Mouse (Mus musculus) cerebellum, adult 11-12 months (tissue): ENCODE data around the gene Tyrp1.
A peak's percentile ranks its signal among the peaks of the same experiment; 100 is the strongest.

Experiments
- DNase-seq: peaks from one replicate; pipeline ENCODE4 v3.0.0; 2022

Tyrp1 gene

DNA sequence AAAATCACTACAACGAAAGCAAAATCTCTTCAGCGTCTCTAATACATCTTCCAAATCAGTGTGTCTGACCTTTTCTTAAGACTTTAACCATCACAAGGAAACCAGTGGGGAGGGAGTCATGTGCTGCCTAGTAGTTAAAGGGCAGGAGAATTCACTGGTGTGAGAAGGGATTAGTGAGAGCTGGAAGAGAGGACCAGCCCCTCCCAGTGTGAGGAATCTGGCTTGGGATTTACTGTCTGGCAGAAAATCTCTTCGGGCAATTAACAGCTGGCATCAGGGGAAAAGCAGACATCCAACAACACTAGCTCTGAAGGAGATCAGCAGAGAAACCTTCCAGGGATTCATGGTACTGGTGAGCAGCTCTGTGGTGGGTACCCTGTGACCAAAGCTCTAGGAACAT is at the start of gene Tyrp1:
TSS of gene Tyrp1 (plus strand) at position 74 of the 400 bp plus-strand sequence.
- no peak for DNase-seq

GRCm38 (mm10) chr4:80788339-80788738 is 45.6 kb upstream of the Tyrp1 start:
- no peak for DNase-seq

- no peak for DNase-seq
These were observed 14.4 kb upstream of the Tyrp1 start for GRCm38 (mm10) chr4:80819511-80819910.

- no peak for DNase-seq
These were observed 12.0 kb upstream of the Tyrp1 start for GRCm38 (mm10) chr4:80821945-80822344.

DNA sequence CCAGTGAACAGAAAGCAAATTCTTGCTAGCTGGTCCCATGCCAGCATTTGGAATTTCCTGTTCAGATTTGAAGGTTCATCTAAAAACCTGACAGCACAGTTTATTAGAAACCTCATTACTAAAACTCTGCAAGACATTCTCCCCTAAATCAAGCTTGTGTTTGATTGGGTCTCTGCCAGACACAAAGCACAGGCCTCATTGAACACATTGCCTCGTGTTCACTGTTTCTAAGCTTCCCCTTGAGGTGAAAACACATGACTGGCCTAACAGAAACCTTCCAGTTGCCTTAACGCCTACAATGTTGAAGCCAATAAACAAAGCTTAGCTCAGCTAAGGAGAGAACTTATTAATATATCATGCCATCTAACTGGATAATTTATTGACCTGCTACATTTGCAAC is 5.7 kb upstream of the Tyrp1 start:
- no peak for DNase-seq

- DNase-seq, result no peak
These were observed 5.4 kb downstream of the Tyrp1 start for GRCm38 (mm10) chr4:80839317-80839716.

DNA sequence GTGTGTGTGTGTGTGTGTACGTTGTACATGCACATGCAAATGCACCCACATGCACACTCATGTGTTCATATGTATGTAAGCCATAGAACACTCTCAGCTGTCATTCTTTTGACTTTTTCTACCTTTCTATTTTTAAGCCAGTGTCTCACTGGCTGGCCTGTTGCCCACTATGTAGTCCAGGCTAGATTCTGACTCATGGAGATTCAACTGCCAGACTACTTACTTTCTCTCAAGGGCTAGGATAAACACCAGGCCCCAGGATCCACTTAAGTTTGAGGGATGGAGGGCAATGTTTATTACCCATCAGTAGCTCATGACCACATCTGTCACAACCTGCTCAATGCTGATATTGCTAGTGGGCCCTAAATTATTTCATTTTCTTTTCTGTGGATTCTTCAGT is 8.1 kb downstream of the Tyrp1 start:
- DNase-seq, result no peak

DNA sequence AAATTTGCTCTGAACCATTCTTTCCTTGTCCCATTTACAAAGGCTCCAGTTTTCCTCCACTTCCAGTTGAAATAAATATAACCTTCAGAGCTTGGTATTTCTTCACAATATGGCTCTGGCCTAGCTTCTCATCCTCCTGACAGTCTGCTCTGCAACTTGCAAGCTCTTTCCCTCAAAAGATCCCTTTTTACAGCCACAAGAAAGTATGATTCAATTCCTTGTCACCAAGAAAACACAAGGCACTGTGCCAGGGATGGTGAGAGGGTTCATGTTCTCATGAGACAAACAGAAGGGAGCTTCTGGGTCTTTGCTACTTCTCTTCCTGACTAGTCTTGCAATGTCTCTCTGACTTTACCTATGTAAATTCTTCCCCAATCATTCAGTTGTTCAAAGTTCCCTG is 9.8 kb downstream of the Tyrp1 start:
- DNase-seq, result no peak

DNA sequence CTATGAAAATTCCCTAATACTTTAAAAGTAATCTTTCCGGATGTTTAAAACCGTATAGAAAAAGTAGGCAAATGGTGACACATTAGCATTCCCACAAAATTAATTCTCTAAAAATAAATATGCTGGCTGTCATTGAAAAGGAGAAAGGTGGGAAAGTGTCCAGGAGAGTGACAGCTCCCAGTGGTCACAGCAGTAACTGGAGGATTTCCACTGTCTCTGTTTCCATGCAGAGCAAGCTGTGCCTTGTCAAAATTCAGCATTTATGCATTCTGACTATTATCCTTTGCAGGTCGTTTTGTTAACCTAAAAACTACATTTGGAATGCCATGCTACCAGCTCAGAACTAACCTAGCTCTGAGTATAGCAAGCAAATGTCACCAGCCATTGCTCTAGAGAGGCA is 12.1 kb downstream of the Tyrp1 start:
- DNase-seq, result no peak

DNA sequence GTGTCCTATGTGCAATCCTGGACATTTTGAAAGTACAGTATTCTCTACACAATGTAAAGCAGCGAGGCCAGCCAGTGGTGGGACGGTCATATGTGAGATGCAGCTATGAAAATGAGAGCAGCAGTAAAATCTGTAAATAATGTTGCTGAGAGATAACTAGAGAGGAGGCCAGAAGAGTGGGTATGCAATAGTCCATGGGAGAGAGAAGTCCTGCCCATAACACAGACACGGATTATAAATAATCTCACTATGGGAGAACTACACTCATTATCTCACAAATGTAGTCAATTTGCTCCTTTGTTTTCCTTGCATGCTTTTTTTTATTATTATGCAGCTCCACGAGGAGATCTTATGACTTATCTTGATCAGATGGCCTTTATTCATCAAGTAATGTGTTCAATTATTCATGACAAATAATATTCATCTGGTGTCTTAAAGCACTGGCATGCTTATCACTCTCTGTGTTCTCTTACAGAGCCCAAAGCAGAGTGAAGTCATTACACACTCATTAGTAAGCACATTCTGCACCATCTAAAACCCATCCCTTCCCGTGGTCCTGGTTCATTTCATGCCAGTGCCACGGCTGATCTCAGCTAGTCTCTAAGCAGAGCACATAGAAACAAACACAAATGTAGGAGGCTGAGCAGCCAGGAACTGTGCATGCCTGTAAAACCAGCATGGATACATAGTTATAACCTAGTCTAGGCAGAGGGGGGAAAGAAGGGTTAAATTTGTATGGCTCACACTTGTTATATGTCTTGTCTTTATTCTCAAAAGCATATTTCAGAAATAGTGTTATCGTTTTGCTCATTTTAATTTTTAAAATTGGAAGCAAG is 18.9 kb downstream of the Tyrp1 start:
- no peak for DNase-seq

DNA sequence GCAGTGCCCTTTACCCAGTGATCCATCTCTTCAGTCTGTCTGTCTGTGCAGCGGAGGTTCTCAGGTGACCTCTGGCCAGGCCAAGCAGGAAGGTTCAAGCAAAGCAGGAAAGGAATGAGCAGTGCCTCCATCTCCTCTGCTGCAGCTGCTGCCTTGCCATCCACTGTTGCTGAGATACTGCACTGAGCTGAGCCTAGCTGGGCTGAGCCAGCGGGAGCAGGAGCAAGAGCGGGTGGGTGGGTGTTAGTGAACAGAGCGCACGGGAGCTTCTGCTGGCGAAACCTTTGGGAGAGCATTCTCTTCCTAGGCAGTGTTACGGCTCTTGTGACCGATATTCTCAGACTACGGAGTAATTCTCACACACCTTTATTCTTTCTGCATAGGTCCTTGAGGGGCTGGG is 21.6 kb downstream of the Tyrp1 start:
- DNase-seq, result no peak

GRCm38 (mm10) chr4:80862962-80863361 is 29.0 kb downstream of the Tyrp1 start:
- no peak for DNase-seq

DNA sequence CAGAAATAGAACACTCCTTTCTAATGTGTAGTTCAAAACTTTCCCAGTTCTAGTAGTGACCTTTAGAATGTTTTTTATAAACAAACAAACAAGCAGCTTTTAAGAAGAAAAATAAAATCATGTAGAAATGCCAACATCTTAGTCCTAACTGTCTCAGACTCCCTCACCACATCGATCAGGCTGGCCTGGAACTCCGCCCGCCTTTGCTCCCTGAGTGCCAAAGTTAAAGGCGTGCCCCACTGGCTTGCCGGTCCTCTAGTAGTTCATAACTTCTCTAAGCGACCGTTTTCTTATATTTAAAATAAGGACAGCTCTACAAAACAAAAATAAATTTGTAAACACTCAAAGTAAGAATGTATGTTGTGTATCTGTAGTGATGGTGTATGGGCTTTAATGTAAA is 30.0 kb downstream of the Tyrp1 start:
- DNase-seq, result no peak

- DNase-seq, result peak; percentile 8
These were observed 30.6 kb downstream of the Tyrp1 start for GRCm38 (mm10) chr4:80864511-80864922.

GRCm38 (mm10) chr4:80866065-80866464 is 32.1 kb downstream of the Tyrp1 start:
- DNase-seq, result no peak

GRCm38 (mm10) chr4:80869598-80869997 is 35.7 kb downstream of the Tyrp1 start:
- no peak for DNase-seq

DNA sequence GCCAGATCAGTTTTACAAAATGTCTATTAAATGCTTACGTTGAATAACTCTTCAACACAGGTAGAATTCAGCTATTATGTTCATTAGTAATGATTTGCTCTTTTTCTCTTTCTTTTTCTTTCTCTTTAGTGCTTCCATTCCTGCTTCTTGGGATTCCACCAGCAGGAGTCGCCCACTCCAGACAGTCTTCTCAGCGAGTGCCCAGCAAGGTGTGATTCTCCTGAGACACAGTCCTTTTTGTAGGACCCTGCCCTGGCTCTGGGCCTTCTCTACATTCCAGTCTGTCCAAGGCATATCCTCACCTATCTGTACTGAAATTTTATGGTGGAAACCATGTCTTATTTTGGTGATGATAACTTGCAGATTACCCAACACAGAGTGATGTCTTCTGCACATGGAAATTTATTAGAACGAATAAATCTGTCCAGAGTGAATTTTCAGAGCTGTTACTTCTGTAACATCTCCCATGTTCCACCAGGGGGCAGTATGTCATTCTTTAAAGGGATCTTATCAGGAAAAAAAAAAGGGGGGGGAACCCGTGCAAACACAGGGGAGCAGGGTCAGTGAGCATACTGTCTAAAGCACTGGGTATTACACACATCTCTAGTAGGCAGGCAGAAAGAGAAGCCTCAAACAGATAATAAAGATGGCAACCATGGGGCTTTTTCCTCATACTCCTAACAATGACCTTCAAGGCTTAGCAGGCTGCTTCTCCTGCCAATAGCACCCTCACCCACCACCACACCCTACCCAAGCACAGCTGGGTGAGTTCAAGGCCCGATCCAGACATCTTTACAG is 39.1 kb downstream of the Tyrp1 start:
- no peak for DNase-seq

DNA sequence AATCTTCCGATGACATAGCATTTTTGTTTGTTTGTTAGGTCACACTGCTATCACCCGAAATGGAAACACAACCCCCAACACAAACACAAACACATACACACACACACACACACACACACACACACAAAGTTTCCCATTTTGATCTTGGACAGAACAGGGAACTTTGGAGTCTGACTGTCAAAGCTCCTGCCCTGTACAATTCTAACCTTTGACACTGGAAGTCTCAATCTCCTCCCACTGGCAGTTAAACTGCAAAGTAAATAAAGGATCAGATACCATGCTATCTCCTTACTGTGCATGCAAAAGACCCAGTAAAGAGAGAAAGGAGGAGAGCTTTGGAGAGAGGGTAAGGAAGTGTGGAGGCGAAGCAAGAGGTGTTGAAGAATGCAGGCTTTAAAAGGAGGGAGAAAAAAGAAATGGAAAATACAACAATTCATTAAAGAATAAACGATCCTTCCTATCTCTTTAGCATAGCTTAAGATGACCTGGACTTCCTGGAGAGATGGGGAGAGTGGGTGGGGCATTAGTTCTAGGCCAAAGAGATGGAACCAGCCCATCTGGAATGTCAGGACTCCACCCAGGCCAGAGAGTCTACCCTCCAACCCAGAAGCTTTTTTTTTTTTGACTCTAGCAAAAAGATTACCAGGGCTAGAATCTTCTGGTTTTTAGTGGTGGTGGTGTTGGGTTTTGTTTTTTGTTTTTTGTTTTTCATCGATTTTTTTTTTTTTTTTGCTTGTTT is 40.4 kb downstream of the Tyrp1 start:
- DNase-seq, result no peak

GRCm38 (mm10) chr4:80875055-80875454 is 41.1 kb downstream of the Tyrp1 start:
- no peak for DNase-seq

- no peak for DNase-seq
These were observed 48.2 kb downstream of the Tyrp1 start for GRCm38 (mm10) chr4:80881996-80882599.

GRCm38 (mm10) chr4:80886631-80887030 is 52.7 kb downstream of the Tyrp1 start:
- DNase-seq, result no peak

GRCm38 (mm10) chr4:80891004-80891403 is 57.1 kb downstream of the Tyrp1 start:
- no peak for DNase-seq

DNA sequence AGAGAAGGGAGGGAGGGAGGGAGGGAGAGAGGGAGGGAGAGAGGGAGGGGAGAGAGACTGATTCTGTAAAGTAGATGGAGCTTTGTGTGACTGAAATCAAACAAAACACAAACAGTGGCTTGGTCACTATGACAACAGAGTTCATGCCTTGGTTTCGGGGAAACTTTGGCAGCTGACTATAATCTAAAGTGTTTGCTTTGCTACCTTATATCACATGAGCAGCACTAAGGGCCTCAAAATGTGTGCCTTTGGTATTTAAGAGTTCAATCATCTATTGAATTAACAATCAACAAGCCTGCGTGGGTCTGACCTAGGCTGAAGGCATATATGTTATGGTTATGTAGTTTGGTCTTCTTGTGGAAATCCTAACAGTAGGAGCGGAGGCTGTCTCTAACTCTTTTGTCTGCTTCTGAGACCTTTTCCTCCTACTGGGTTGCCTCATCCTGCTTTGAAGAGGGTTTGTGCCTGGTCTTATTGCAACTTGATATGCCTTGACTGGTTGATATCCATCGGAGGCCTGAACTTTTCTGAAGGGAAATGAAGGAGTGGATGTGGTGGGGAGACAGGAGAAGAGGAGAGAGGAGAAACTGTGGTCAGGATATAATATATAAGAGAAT is 61.5 kb downstream of the Tyrp1 start:
- no peak for DNase-seq
